Mouse (Mus musculus) spleen, adult 2 months (tissue): ENCODE results near the gene Zfp575.

Source experiments
- CTCF ChIP-seq: fragments of 200-500 bp; IDR thresholded peaks from 2 replicates; pipeline ENCODE4 v1.5.1; 2011; ENCODE audit warnings: mild to moderate bottlenecking, inconsistent platforms; ENCODE audit not compliant: insufficient read depth, insufficient read length, insufficient replicate concordance; ENCODE audit errors: extremely low read depth
- POLR2A ChIP-seq: fragments of 200-500 bp; IDR thresholded peaks from 2 replicates; pipeline ENCODE4 v1.6.1; 2011; ENCODE audit warnings: low read depth, low read length, inconsistent platforms

DNA sequence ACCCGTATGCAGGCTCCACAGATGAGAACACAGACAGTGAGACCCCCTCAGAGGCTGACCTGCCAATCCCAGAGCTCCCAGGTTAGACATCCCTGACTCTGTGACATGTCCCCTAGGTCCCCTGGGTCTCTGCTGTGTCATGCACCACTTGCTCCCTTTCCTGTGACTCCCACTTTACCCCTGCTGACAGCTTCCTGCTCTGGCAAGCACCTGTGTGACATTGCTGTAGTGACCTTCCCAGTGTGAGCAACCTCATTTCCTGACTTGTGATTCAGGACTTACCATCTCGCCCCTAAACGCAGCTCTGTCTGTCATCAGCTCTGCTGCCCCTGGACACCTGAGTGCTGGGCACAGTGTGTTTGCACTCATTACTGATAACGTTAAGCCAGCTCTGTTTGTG lies 16.4 kb downstream of the Zfp575 start:
- TF ChIP-seq CTCF (no peak), POLR2A (no peak)
